Mouse (Mus musculus) T-cell, adult 2 months (primary cell): ENCODE measurements around the gene Npdc1.

Source experiments
- DNase-seq: peaks from one replicate; pipeline ENCODE4 v3.0.0; 2022; ENCODE audit warnings: low spot score

Npdc1 gene

GRCm38 (mm10) chr2:25399051-25399450, at the start of gene Npdc1:
Gene Npdc1, plus strand, starts transcription at chr2:25399351.
- no peak for DNase-seq

GRCm38 (mm10) chr2:25349499-25349898, 49.7 kb upstream of the Npdc1 start:
- DNase-seq, result no peak

DNA sequence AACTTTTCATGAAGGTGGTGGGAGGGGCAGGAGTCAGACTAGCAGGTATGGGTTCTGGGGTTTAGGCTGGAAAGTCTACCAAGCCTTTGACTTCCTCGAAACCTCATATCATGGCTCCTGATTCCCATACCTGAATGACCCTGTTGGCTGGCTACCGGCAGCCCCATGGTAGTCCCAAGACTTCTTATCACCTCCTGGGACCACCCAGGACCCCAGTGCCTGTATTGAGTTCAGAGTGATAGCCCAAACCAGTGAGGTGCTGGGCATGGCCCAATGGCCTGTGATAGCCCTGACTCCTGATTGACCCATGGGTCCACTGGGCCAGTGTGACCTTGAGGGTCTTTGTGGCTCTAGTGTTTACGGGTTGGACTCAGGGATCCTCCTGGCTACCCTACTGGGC, 48.5 kb upstream of the Npdc1 start:
- no peak for DNase-seq

DNA sequence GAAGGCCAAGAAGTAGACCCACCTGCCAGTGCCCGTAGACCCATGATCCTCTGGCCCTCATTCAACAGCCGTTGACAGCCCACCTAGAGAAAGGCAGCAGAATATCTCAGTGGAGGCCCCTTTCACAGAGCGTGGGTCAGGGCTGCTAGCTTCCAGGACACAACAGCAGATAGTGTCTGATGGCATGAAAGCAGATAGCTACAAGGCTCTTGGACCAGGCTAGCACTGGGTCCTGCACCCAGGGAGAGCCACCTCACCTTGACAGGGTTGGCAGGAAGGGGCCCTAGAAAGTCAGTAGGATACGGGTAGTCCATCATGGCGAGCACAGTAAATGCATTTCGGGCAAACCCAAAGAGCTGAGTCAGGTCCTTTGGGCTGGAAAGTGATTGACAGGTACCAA, 44.9 kb upstream of the Npdc1 start:
- no peak for DNase-seq

DNA sequence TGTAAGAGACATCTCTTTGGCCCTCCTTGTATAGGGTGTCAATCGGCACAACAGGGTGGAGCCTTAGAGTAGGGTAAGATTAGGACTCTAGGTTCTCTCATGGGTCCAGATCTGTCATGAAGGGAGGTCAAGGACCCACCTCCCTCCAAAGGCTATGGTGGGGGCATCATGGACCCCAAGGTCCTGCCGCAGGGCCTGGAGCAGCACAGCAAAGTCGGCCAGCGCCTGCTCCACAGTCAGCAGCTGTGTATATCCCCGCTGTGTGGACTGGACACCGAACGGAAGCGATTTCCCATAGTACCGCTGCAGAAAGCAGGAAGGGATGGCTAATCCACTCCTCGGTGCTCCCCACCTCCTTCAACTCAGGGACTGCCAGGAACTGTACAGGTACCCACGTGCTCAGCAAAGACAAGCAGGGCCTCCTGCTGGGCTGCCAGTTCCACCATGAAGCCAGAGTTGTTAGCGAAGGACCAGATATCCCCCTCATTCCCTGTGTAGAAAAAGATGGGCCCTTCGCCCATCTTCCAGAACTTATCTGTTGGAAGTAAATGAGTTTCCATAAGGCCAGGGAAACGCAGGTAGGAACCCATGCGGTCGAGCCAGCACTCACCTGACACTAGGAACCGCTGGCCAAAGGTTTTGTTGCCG, 43.6 kb upstream of the Npdc1 start:
- no peak for DNase-seq

DNA sequence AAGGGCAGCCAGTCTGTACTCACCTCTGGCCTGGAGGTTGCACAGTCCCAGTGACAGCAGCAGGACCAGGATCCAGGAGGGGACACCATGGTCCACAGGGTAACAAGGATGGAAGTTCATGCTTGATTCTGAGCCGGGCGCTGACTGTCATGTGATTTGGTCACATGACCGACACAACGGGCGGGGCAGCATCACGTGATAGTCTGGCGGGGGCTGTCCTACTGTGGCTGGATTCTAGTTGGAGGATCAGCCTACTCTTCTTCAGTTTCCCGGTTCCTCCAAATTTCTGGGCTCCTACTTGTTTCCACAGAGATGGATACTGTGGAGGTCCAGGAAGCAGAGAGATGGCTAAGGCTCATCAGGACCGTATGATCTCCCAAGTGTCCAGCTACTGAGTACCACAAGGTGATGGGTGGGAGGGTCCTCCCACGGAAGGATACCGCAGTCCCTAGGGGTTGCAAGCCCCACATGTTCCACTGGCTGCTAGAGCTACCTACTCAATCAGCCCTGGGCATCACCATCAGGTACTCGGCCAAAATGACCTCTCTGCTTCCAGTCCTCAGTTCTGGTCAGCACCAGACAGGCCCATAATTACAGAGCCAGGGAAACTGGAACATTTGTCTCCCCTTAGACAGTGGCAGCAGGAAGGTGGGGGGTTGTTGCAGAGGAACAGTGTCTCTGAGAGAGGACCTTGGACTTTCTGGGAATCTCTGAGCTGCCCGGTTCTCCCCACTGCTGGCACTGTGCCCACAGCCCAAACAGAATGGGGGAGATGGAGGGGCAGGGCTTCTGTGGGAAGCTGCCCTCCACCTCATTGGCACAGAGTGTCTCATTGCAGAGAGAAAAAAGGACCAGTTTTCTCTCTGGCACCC, 42.7 kb upstream of the Npdc1 start, which contains the start of gene Dpp7:
TSS of gene Dpp7 (minus strand) at position 152 of the 872 bp plus-strand sequence.
- DNase-seq, result peak; percentile 73

DNA sequence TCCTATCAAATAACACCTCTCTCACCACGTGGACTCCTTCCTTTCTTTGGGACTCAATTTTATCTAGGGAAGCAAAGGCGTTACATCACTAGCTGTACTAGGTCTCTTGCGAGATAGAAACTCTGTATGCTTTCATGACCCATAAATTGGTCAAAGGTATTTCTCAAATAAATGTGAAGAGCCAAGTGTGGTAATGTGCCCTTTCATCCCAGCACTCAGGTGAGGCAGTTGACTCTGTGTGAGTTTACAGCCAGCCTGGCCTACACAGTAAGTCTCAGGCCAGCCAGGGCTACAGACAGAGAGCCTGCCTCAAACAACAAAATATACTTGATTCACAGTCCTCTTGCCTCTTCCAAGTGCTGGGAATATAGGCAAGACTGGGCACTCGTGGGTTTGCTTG, 39.3 kb upstream of the Npdc1 start:
- DNase-seq, result no peak

DNA sequence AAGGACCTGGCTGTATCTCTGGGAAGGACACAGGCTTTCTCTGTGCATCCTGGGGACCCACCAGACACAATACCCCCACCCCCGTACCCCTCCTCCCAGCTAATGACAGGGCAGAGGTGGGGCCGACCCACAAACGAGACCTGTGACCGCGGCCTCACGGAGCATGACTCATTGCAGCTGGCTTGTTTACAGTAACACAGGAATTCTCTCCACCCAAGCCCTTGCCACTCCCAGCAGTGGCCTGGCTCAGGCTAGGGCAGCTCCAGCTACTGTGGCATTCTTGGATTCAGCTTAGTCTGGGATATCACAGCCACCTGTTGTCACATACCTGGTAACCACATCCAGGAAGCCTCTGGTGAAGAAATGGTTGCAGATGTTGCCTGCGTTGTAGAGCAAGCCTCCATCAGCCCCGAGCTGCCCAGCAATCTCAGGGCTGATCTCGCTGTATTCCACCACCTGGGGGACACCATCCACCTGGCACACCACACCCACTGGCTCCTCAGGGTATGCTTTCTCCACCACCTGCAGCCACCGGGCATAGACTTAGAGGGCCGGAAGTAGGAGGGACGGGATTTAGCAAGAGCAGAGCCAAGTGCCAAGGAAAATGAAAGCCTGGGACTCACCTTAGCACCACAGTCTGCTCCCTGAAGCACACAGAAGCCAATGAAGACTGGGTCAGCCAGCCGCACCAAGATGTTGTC, 35.5 kb upstream of the Npdc1 start:
- no peak for DNase-seq

DNA sequence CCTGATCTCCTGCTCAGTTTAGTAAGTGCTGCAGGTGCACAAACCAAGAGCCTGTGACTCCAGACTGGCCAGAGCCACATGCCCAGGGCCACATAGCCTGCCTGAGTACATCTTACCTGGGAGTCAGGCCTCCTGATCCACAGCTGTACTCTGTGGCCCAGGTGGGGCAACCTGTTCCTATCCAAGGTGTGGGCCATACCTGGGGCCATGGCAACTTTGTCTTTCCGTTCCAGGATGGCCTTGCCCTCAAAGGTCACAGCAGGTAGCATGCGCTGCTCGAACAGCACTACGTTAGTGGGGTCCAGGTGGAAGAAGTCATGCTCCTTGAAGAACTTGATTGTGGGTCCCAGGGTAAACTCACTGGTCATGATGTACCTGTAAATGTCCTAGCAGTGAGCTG, 34.8 kb upstream of the Npdc1 start:
- DNase-seq, result no peak

DNA sequence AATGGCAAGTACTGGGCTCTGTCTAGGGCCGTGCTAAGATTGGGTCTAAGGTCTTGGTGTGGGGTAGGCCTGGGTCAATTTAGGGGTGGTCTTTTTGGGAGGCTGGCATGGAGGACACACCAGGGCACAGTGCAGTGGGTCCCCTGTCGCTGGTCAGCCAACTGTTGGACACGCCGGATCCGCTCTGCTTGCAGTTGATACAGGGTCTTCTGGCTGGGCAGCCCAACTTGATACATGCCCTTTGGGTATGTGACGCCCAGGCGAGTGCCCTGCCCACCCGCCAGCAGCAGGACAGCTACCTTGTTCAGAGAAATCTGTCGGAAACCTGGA, 34.4 kb upstream of the Npdc1 start:
- no peak for DNase-seq

DNA sequence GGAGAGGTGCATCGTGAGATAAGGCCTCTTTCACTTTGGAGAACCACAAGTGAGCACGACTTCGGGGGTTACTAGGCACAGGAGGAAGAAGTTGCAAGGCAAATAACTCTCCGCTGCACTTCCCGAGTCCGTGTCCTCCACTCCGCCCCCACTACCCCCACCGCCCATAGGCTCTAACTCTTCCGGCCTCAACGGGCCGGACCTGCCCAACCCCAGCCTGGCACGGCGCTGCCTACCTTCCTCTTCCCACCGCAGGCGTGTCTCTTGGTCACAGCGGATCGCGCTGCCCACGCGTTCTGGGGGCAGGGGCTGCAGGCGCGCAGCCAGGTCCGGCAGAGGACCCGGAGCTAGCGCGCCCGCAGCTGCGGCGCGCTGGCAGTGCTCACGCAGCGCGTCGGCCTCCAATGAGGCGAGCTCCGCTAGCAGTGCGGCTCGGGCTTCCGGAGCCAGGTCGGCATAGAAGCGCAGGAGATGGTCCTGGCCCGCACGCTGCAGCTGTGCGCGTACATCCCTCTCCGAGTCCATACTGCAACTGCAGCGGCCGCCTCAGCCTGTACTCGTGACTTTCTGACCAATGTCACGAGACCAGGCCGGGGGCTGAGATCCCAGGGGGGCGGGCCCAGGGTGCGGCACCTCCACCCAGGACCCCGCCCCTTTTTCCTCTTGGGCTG, 33.9 kb upstream of the Npdc1 start, which contains the start of gene Uap1l1:
TSS of gene Uap1l1 (minus strand) at position 592 of the 671 bp plus-strand sequence.
- peak; percentile 47 for DNase-seq

DNA sequence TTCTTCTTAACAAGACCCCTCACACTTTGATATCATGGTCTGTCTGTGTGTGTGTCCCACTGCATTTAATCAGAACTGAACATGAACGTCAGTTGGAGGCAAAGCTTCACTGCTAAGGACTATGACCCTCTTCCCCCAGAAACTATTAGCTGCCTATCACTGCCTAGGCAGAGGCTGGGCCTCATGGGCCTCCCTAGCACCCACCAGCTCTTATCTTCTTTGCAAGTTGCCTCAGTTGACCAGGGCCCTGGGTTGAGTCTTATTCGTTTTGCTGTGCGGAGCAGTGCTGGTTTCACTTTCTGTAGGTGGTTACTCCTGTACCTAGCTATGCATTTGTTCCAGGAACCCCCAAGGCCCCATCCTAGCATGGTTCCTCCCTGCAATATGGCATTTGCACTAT, 29.2 kb upstream of the Npdc1 start:
- DNase-seq, result no peak

DNA sequence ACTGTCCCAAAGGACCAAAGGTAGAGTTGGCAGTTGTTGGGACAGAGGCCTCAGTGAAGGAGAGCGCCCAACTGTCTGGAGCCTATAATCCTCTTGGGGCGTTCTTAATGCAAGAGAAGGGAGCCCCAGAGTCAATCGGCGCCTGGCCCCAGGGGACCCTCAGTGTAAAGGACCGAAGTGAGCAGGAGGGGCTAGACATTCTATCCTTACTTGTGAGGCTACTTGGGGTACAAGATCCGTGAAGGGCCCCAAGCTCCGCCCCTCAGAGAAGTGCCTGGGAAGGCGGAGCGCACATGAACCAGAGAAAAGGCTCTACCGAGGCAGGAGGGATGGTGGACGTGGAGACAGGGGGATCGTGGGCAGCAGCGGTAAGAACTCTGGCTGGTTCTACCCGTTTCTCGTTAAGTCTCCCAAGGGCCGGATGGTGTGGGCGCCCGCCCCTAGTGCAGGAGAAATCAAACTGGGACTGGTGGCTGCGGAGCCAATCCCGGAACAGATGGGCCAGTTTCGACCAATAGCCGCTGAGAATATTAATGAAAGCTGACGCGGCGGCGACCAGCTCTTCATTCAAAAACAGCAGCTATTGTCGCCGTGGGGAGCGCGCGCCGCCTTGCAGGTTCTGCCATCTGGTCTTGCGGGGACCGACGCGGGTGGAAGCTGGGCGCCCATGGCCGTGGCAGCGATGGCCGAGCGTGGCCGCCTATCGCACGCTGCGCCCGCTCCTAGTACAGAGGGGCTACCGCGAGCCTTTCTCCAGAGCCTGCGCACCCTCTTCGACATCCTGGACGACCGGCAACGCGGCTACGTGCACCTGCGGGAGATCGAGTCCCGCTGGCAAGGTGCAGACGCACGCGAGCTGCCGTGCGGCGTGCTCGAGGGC, 27.1 kb upstream of the Npdc1 start, which contains the start of gene Sapcd2:
TSS of gene Sapcd2 (plus strand) at position 558 of the 880 bp plus-strand sequence.
- DNase-seq, result peak; percentile 88

DNA sequence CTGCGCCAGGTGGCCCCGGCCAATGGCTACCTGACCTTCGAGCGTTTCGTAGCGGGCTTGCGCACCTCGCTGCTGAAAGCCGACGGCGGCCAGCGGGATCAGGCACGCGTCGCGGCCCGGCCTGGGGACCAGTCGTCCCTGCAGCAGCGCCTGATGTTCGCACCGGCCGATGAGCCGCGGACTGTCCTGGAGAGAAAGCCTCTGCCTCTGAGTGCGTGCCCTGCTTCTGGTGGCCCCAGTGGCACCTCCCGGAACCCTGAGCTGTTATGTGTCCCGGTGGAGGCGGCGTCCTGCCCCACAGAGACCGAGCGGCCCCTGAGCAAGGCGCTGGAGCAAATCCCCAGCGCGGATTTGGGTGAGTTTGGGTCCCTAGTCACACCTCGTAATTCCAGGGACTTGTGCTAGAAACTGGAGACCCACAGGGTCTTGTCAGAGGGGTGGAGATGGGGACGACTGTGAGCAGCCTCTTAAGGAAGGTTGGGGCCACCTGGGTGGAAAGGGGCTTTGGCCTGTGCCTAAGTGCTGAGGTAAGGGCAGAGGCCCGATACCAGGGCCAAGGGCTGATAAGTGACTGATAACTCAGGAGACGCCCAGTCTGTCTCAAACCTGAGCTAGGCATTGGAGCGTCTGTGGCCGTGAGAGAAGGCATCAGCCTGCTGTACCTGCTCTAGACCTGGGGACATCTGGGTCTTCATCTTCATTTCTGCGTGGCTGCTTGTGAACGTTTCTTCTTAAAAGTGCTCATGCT, 26.3 kb upstream of the Npdc1 start:
- no peak for DNase-seq

GRCm38 (mm10) chr2:25373431-25373830, 25.7 kb upstream of the Npdc1 start:
- no peak for DNase-seq

- DNase-seq, result peak; percentile 33
These were observed 22.6 kb upstream of the Npdc1 start for GRCm38 (mm10) chr2:25376589-25376988.

DNA sequence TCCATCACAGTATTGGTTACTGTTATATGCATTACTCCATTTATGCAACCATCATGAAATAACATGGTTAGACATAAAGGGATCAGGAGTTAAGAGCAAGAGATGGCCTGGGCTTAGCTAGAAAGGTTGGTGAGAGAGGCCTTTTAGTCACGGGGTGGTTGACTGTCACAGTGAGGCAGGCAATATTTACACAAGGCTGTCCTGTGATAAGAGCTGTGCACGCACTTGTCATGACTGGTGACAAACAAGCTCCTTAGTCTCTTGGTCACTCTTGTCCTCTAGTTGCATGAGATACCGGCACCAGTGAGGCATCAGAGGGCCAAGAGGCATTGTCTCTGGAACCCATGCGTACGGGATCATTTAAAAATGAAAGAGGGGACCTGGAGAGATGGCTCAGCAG, 14.7 kb upstream of the Npdc1 start:
- no peak for DNase-seq

- no peak for DNase-seq
These were observed 7.9 kb upstream of the Npdc1 start for GRCm38 (mm10) chr2:25391266-25391665.

GRCm38 (mm10) chr2:25394281-25395221, 4.6 kb upstream of the Npdc1 start:
- DNase-seq, result no peak
